Mouse (Mus musculus): ENCODE data around the gene Cd68. TPM values are rescaled to one million over a fixed set of nuclear protein-coding genes. Genes with fewer than 3 reads are reported as not detected.

Cd68 gene
- polyA plus RNA-seq, 1 experiment from 2014 or later, result 12.1 TPM

GRCm38 (mm10) chr11:69685526-69686148 lies 19.7 kb upstream of the Cd68 start, which contains the start of gene Tnfsf13:
Tnfsf13 (minus strand) TSS chr11:69685784.
- Histone ChIP-seq H3K27ac (ENCODE audit: low read depth) (peak within 1 kb of the TSS; percentile 77), H3K9ac (peak within 1 kb of the TSS; percentile 39), H3K9me3 (ENCODE audit: low read depth, low read length) (no peaks in the 10 kb centered on the region), H3K36me3 (ENCODE audit: insufficient read depth) (0 out of 2 replicates have a peak, but pooled peaks cover under 1% of the 10 kb centered on the region), H3K4me1 (ENCODE audit: insufficient read depth) (peaks cover 15% of the 10 kb centered on the region), H3K4me2 (peak within 1 kb of the TSS; percentile 36; the same call in 1 of the 2 replicates), H3K4me3 (ENCODE audit: low read depth, low read length) (no peak within 1 kb of the TSS), H3K27me3 (ENCODE audit: insufficient read depth, low read length) (no peaks in the 10 kb centered on the region)
- DNase-seq, result peak; percentile 77
- no peak for TF ChIP-seq CTCF (IDR thresholded peaks at IDR 0.05; ENCODE audit: low read depth)
- no peak for ATAC-seq (ENCODE audit: insufficient read depth)
- 64% methylated on average over 10 of the region's 10 CpGs for WGBS

- TF ChIP-seq CTCF (IDR thresholded peaks at IDR 0.05; ENCODE audit: low read depth), result no peak
- H3K36me3 ChIP-seq (ENCODE audit: insufficient read depth), result peaks cover 8% of the 10 kb centered on the region
- 80% methylated on average over 6 of the region's 6 CpGs for WGBS
- DNase-seq (no peak), ATAC-seq (ENCODE audit: insufficient read depth) (no peak)
- no peaks in the 10 kb centered on the region for H3K27me3 ChIP-seq (ENCODE audit: insufficient read depth, low read length)
- peaks cover 18% of the 10 kb centered on the region for H3K4me1 ChIP-seq (ENCODE audit: insufficient read depth)
- H3K4me2 ChIP-seq, result no peak overlapping the region
- H3K9me3 ChIP-seq (ENCODE audit: low read depth, low read length), result no peaks in the 10 kb centered on the region
- H3K4me3 ChIP-seq (ENCODE audit: low read depth, low read length), result no peak overlapping the region
- no peak overlapping the region for H3K27ac ChIP-seq (ENCODE audit: low read depth)
- no peak overlapping the region for H3K9ac ChIP-seq
Measured at GRCm38 (mm10) chr11:69684936-69685335, 19.0 kb upstream of the Cd68 start.

GRCm38 (mm10) chr11:69684128-69684745 lies 18.3 kb upstream of the Cd68 start:
- peaks cover 18% of the 10 kb centered on the region for H3K4me1 ChIP-seq (ENCODE audit: insufficient read depth)
- no peak overlapping the region for H3K27ac ChIP-seq (ENCODE audit: low read depth)
- peaks cover 14% of the 10 kb centered on the region for H3K36me3 ChIP-seq (ENCODE audit: insufficient read depth)
- no peak overlapping the region for H3K4me2 ChIP-seq
- TF ChIP-seq CTCF (IDR thresholded peaks at IDR 0.05; ENCODE audit: low read depth), result no peak
- ATAC-seq (ENCODE audit: insufficient read depth) (no peak), DNase-seq (no peak)
- no peak overlapping the region for H3K4me3 ChIP-seq (ENCODE audit: low read depth, low read length)
- no peaks in the 10 kb centered on the region for H3K27me3 ChIP-seq (ENCODE audit: insufficient read depth, low read length)
- H3K9me3 ChIP-seq (ENCODE audit: low read depth, low read length), result no peaks in the 10 kb centered on the region
- 81% methylated on average over 12 of the region's 12 CpGs for WGBS
- no peak overlapping the region for H3K9ac ChIP-seq

GRCm38 (mm10) chr11:69683576-69683975 lies 17.6 kb upstream of the Cd68 start:
- Histone ChIP-seq H3K27ac (ENCODE audit: low read depth) (peak overlapping the region; percentile 81; the same call in 1 of the 2 replicates), H3K27me3 (ENCODE audit: insufficient read depth, low read length) (no peaks in the 10 kb centered on the region), H3K9me3 (ENCODE audit: low read depth, low read length) (no peaks in the 10 kb centered on the region), H3K9ac (peak overlapping the region; percentile 47; the same call in 1 of the 2 replicates), H3K4me1 (ENCODE audit: insufficient read depth) (peaks cover 18% of the 10 kb centered on the region), H3K36me3 (ENCODE audit: insufficient read depth) (peaks cover 20% of the 10 kb centered on the region), H3K4me2 (peak overlapping the region; percentile 95), H3K4me3 (ENCODE audit: low read depth, low read length) (no peak overlapping the region)
- no peak for TF ChIP-seq CTCF (IDR thresholded peaks at IDR 0.05; ENCODE audit: low read depth)
- WGBS, result 63% methylated on average over 7 of the region's 7 CpGs
- DNase-seq (no peak), ATAC-seq (ENCODE audit: insufficient read depth) (no peak)

GRCm38 (mm10) chr11:69682840-69683533 lies 17.0 kb upstream of the Cd68 start:
- H3K9ac ChIP-seq, result peak overlapping the region; percentile 47
- peaks cover 18% of the 10 kb centered on the region for H3K4me1 ChIP-seq (ENCODE audit: insufficient read depth)
- DNase-seq, result peak; percentile 98
- H3K4me2 ChIP-seq, result peak overlapping the region; percentile 95
- ATAC-seq (ENCODE audit: insufficient read depth), result 0 out of 2 replicates have a peak, but pooled peaks have one; percentile 39
- H3K36me3 ChIP-seq (ENCODE audit: insufficient read depth), result peaks cover 26% of the 10 kb centered on the region
- H3K27ac ChIP-seq (ENCODE audit: low read depth), result peak overlapping the region; percentile 96
- no peaks in the 10 kb centered on the region for H3K27me3 ChIP-seq (ENCODE audit: insufficient read depth, low read length)
- WGBS, result 11% methylated on average over 12 of the region's 12 CpGs
- peak; percentile 96 for TF ChIP-seq CTCF (IDR thresholded peaks at IDR 0.05; ENCODE audit: low read depth)
- no peaks in the 10 kb centered on the region for H3K9me3 ChIP-seq (ENCODE audit: low read depth, low read length)
- peak overlapping the region; percentile 87 for H3K4me3 ChIP-seq (ENCODE audit: low read depth, low read length)

GRCm38 (mm10) chr11:69682209-69682839 lies 16.4 kb upstream of the Cd68 start:
- no peaks in the 10 kb centered on the region for H3K27me3 ChIP-seq (ENCODE audit: insufficient read depth, low read length)
- WGBS, result 18% methylated on average over 24 of the region's 24 CpGs

More at GRCm38 (mm10) chr11:69682209-69682839, 16.4 kb upstream of the Cd68 start:
- ATAC-seq (ENCODE audit: insufficient read depth) (peak; percentile 14; the same call in 1 of the 2 replicates), DNase-seq (no peak)
- peak overlapping the region; percentile 96 for H3K27ac ChIP-seq (ENCODE audit: low read depth)
- peaks cover 18% of the 10 kb centered on the region for H3K4me1 ChIP-seq (ENCODE audit: insufficient read depth)
- peak overlapping the region; percentile 95 for H3K4me2 ChIP-seq
- peak overlapping the region; percentile 87 for H3K4me3 ChIP-seq (ENCODE audit: low read depth, low read length)
- no peaks in the 10 kb centered on the region for H3K9me3 ChIP-seq (ENCODE audit: low read depth, low read length)
- H3K36me3 ChIP-seq (ENCODE audit: insufficient read depth), result peaks cover 33% of the 10 kb centered on the region
- no peak for TF ChIP-seq CTCF (IDR thresholded peaks at IDR 0.05; ENCODE audit: low read depth)
- H3K9ac ChIP-seq, result peak overlapping the region; percentile 78

All from lung, embryonic 14.5 days (tissue).